Mouse (Mus musculus) macrophage (primary cell): Measurements from ENCODE around the gene Ppig. TPM values are rescaled to one million over a fixed set of nuclear protein-coding genes. Genes with fewer than 3 reads are reported as not detected.

Source experiments
- H3K27ac ChIP-seq: fragments of 350-480 bp; formaldehyde crosslinking; 2 replicates; pipeline ENCODE4 v1.9.0; 2021
- H3K36me3 ChIP-seq: fragments of 350-480 bp; formaldehyde crosslinking; 2 replicates; pipeline ENCODE4 v1.9.0; 2021; ENCODE audit errors: inconsistent target
- H3K4me3 ChIP-seq: fragments of 350-480 bp; formaldehyde crosslinking; 2 replicates; pipeline ENCODE4 v1.9.0; 2021; ENCODE audit errors: inconsistent target
- H3K79me2 ChIP-seq: fragments of 350-480 bp; formaldehyde crosslinking; 2 replicates; pipeline ENCODE4 v1.9.0; 2021; ENCODE audit errors: inconsistent target
- WGBS: methylation state at CpG from one replicate; pipeline ENCODE4 v1.1.7; 2026; ENCODE audit warnings: inconsistent platforms; ENCODE audit not compliant: missing documents; 5-methylcytosine and 5-hydroxymethylcytosine counted together
- polyA plus RNA-seq: library from polyadenylated mRNA; stranded (reverse); fragments of 250-400 nt; gene quantifications from 3 replicates; pipeline ENCODE4 v1.2.4, GENCODE M21; 2018; ENCODE audit warnings: inconsistent platforms

Ppig gene
- polyA plus RNA-seq, 1 experiment from 2014 or later = 115 TPM

- H3K4me3 ChIP-seq = peak overlapping the region; percentile 76
- WGBS = 11% methylated on average over 4 of the region's 4 CpGs
Observed at GRCm38 (mm10) chr2:69713626-69714014, 8.7 kb upstream of the Ppig start.

GRCm38 (mm10) chr2:69714126-69714525 lies 8.2 kb upstream of the Ppig start:
- Histone ChIP-seq H3K4me3 (no peak overlapping the region), H3K27ac (no peak overlapping the region), H3K36me3 (no peaks in the 10 kb centered on the region), H3K79me2 (no peaks in the 10 kb centered on the region)
- 80% methylated on average over 5 of the region's 5 CpGs for WGBS

More at GRCm38 (mm10) chr2:69713626-69714014, 8.7 kb upstream of the Ppig start:
- Histone ChIP-seq H3K79me2 (no peaks in the 10 kb centered on the region), H3K27ac (no peak overlapping the region), H3K36me3 (no peaks in the 10 kb centered on the region)

GRCm38 (mm10) chr2:69716483-69716882 lies 5.9 kb upstream of the Ppig start:
- Histone ChIP-seq H3K27ac (no peak overlapping the region), H3K36me3 (no peaks in the 10 kb centered on the region), H3K4me3 (no peak overlapping the region), H3K79me2 (no peaks in the 10 kb centered on the region)
- 25% methylated on average over 3 of the region's 3 CpGs for WGBS

GRCm38 (mm10) chr2:69719121-69719520 lies 3.2 kb upstream of the Ppig start:
- Histone ChIP-seq H3K36me3 (no peaks in the 10 kb centered on the region), H3K27ac (peak overlapping the region; percentile 51), H3K4me3 (no peak overlapping the region), H3K79me2 (peaks cover 10% of the 10 kb centered on the region)
- WGBS = 7% methylated on average over 1 of the region's 1 CpGs

GRCm38 (mm10) chr2:69722650-69723518 lies 539 bp downstream of the Ppig start:
- Histone ChIP-seq H3K79me2 (peaks cover 45% of the 10 kb centered on the region), H3K4me3 (peak overlapping the region; percentile 88)
- under 1% methylated on average over 88 of the region's 91 CpGs for WGBS

GRCm38 (mm10) chr2:69723519-69723825 lies 1.1 kb downstream of the Ppig start:
- peaks cover 50% of the 10 kb centered on the region for H3K79me2 ChIP-seq
- H3K4me3 ChIP-seq = peak overlapping the region; percentile 88
- peak overlapping the region; percentile 55 for H3K27ac ChIP-seq
- H3K36me3 ChIP-seq = no peaks in the 10 kb centered on the region
- WGBS = 0% methylated on average over 13 of the region's 13 CpGs

More at GRCm38 (mm10) chr2:69722650-69723518, 539 bp downstream of the Ppig start:
- no peaks in the 10 kb centered on the region for H3K36me3 ChIP-seq
- peak overlapping the region; percentile 55 for H3K27ac ChIP-seq

GRCm38 (mm10) chr2:69745091-69745490 lies 22.7 kb downstream of the Ppig start:
- no peak overlapping the region for H3K4me3 ChIP-seq
- 85% methylated on average over 1 of the region's 1 CpGs for WGBS
- no peaks in the 10 kb centered on the region for H3K79me2 ChIP-seq
- peaks cover 77% of the 10 kb centered on the region for H3K36me3 ChIP-seq
- no peak overlapping the region for H3K27ac ChIP-seq

GRCm38 (mm10) chr2:69760980-69761379 lies 38.6 kb downstream of the Ppig start:
- Histone ChIP-seq H3K79me2 (no peaks in the 10 kb centered on the region), H3K27ac (no peak overlapping the region), H3K36me3 (no peaks in the 10 kb centered on the region), H3K4me3 (no peak overlapping the region)
- WGBS = 93% methylated on average over 5 of the region's 5 CpGs

- H3K79me2 ChIP-seq = no peaks in the 10 kb centered on the region
- H3K36me3 ChIP-seq = no peaks in the 10 kb centered on the region
- no peak overlapping the region for H3K27ac ChIP-seq
- WGBS = 94% methylated on average over 4 of the region's 4 CpGs
- H3K4me3 ChIP-seq = no peak overlapping the region
Observed at GRCm38 (mm10) chr2:69763340-69763739, 41.0 kb downstream of the Ppig start.

GRCm38 (mm10) chr2:69764716-69765115 lies 42.4 kb downstream of the Ppig start:
- 100% methylated on average over 1 of the region's 1 CpGs for WGBS

GRCm38 (mm10) chr2:69773331-69773730 lies 51.0 kb downstream of the Ppig start:
- Histone ChIP-seq H3K27ac (no peak overlapping the region), H3K79me2 (no peaks in the 10 kb centered on the region), H3K36me3 (no peaks in the 10 kb centered on the region), H3K4me3 (no peak overlapping the region)
- 93% methylated on average over 3 of the region's 3 CpGs for WGBS

More at GRCm38 (mm10) chr2:69764716-69765115, 42.4 kb downstream of the Ppig start:
- no peaks in the 10 kb centered on the region for H3K36me3 ChIP-seq
- H3K79me2 ChIP-seq = no peaks in the 10 kb centered on the region
- H3K4me3 ChIP-seq = no peak overlapping the region
- H3K27ac ChIP-seq = no peak overlapping the region

GRCm38 (mm10) chr2:69777985-69778835 lies 55.9 kb downstream of the Ppig start:
- peak overlapping the region; percentile 62 for H3K27ac ChIP-seq
- 12% methylated on average over 7 of the region's 7 CpGs for WGBS

GRCm38 (mm10) chr2:69778836-69779177 lies 56.5 kb downstream of the Ppig start:
- 61% methylated on average over 5 of the region's 5 CpGs for WGBS
- Histone ChIP-seq H3K36me3 (no peaks in the 10 kb centered on the region), H3K27ac (peak overlapping the region; percentile 62; the same call in 1 of the 2 replicates), H3K79me2 (no peaks in the 10 kb centered on the region), H3K4me3 (no peak overlapping the region)

More at GRCm38 (mm10) chr2:69777985-69778835, 55.9 kb downstream of the Ppig start:
- Histone ChIP-seq H3K36me3 (no peaks in the 10 kb centered on the region), H3K4me3 (peak overlapping the region; percentile 3; the same call in 1 of the 2 replicates), H3K79me2 (no peaks in the 10 kb centered on the region)

- 38% methylated on average over 7 of the region's 9 CpGs for WGBS
- H3K79me2 ChIP-seq = peaks cover 6% of the 10 kb centered on the region; the same call in 1 of the 2 replicates
- peak overlapping the region; percentile 66 for H3K4me3 ChIP-seq
- no peak overlapping the region for H3K27ac ChIP-seq
- peaks cover 18% of the 10 kb centered on the region for H3K36me3 ChIP-seq
Observed at GRCm38 (mm10) chr2:69788974-69789373, 66.6 kb downstream of the Ppig start.
